Mouse (Mus musculus): ENCODE measurements around the gene Grtp1.

The Grtp1 gene

DNA sequence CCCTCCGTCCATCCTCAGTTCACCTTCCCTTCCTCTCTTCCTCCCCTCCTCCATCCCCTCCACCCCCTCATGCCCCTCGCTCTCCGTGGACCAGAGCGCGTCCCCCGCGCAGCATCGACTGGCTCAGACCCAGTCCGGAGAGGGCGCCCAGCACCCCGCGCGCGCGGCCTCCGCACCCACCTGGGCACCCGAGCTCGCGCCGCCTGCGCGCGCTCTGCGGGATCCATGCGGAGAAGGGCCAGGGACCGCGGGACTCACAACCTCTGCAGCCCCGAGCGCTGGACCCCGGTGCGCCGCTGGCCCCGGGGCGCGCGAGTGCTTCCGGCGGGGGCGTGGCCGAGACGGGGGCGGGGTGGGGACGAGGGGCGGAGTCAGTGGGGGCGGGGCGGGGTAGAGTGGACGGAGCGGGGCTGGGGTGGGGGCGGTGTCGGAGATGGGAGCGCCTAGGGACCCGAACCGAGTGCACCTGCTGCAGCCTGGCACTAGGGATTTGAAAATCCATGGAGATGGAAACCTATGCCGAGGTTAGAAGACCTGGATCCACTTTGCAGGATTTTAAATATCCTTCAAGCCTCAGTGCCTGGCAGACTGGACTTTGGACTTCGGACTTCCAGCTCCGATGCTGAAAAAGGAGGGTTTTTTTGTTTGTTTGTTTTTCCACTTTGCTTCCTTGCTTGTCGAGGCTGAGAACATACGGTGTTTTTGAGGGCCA, at the start of gene Grtp1:
Grtp1 (minus strand) TSS at position 320 of the 712 bp plus-strand sequence.
- DNase-seq (ENCODE audit: low spot score in 2 of 2): peak in 1 of 2 experiments; percentile 69

DNA sequence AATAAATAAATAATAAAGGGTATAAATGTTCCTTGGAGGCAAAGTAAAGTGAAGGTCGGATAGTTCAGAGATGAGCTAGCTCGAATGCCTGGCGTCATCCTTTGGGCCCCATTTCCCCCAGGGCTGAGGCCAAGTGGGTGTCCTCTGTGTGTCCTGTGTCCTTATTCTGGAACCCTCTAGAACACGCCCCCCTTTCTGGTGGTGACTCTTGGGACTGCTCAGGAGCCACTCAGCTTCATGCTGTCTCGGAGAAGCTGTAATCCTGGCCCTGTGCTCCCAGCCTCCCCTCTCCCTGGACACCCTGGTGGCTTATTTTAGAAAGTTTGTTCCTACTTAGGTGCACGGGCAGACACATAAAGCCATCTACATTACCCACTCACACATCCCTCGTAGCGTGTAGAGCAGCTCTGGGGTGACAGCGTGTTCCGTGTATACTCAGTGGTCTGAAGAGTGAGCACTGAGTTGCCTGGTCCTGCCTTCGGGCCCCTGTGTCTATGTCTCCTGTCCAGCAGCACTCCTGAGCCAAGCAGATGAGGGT, 44.0 kb upstream of the Grtp1 start:
- DNase-seq (ENCODE audit: low spot score in 2 of 2): no peak

DNA sequence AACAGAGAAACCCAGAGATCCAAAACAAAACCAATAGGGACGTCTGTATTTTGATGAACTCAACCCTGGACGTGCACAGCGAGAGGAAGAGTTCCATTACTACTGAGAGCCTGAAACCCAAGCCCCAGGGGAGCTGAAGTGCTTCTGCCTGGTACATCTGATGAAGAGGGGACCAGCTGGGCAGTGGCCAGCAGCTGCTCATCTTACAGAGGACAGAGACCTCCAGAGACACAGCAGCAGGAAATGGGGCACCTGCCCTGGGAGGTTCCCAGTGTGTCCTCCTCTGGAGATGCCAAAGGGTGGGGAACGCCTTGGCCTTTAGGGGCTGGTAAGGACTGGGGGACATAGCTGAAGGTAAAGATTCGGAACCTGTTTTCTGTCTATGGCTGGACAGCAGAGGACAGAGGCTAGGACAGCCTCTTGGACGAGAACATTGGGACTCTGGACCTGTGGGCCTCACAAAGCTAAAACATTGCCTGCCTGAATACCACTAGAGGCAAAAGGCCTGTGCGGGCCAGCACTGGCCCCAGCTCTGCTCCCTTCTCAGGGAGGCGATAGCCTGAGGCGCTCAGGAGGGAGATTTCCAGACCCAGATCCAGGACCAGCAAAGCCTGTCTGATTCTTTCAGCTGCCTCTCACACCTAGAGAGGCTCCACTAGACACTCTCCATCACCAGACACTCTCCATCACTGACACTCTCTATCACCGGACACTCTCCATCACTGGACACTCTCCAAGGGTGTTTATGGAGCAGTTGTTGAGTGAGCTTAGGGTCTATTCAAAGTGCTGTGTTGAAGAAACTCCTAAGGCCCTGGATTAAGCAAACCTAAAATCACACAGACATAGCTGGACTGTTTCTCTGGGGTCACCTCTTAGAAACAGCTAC, 42.8 kb upstream of the Grtp1 start:
- DNase-seq (ENCODE audit: low spot score in 2 of 2): no peak

DNA sequence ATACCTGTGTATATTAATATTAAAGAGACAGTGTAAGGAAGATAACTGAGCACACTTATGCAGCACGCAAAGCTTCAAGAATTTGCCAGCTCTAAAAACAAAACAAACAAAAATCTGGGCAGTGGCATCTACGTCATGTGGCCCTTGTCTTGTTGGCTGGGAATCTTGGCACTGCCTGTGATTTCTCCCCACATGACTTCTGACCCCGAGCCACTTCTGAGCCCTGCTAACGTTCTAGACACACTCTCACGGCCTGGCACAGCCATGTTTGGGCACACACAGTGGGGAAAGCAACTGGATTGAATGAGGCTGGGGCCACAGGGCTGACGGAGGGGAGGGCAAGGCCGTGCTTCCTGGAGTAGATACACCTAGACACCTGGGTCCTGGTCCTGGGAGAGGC, 40.3 kb upstream of the Grtp1 start:
- no peak for DNase-seq (ENCODE audit: low spot score in 2 of 2)

DNA sequence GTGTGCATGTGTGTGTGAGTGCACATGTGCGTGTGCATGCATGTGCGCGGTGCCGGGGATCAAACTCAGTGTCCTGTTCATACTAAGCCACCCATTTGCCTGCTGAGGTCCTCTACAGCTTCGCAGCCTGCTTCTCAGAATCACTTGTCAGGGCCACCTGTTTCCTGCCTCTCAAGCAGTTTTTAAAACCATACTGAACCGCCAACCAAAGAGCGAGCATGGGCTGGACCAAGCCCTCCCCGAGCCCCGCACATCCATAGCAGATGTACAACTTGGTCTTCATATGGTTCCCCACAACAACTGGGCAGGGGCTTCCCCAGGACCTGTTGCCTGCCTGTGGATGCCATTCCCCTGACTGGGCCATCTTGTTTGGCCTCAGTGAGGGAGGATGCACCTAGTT, 39.6 kb upstream of the Grtp1 start:
- DNase-seq (ENCODE audit: low spot score in 2 of 2): no peak

DNA sequence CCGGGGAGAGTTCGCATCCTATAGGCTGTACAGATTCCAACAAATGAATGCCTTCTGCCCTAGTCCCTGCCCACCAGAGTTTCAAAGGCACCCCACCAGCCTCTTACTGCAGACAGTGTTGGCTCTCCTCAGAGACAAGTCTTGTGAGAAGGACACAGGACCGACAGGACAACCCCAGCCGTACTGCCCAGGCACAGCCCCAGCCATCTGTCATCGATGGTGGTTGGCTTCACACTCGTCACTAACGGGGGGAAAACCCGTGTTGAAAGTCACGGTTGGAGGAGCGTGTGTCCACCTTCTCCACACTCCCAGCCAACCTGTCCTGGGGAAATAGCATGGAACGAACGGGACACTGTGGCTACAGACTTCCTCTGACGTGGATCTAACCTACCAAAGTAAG, 34.4 kb upstream of the Grtp1 start:
- no peak for DNase-seq (ENCODE audit: low spot score in 2 of 2)

DNA sequence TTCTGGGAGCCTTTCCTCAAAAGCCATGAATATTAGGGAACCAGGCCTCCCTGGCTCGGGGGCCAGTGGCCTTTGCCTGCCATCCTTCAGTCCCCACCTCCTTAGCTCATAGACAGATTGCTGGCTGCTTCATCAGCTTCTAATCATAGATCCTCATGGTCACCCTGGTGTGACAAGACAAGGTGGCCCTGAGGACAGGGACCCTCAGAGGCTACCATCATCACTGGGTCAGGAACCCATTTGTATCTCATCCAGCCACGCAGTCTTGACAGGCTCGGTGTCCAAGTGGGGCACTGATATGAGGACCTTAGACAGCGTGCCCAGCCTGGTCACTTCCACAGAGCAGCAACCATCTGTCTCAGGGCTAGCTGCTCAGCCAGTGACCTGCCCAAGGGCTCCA, 30.1 kb upstream of the Grtp1 start:
- no peak for DNase-seq (ENCODE audit: low spot score in 2 of 2)

DNA sequence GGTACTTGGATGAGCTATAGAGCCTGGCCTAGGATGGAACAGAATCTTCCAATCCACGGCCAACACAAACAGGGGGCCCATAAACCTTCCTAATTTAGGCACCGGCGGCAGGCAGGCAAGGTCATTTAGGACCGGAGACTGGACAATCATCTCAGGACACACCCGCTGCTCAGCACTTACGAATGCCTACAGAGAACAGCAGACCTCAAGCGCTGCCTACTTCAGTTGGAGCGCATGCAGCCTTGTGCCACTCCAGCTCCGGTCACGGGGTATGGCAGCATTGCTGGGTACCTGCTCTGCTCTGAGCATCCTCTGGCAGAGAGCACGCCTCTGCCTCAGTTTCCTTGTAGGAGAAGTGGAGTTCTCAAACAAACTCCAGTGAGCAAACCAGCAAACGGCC, 29.4 kb upstream of the Grtp1 start:
- DNase-seq (ENCODE audit: low spot score in 2 of 2): no peak

DNA sequence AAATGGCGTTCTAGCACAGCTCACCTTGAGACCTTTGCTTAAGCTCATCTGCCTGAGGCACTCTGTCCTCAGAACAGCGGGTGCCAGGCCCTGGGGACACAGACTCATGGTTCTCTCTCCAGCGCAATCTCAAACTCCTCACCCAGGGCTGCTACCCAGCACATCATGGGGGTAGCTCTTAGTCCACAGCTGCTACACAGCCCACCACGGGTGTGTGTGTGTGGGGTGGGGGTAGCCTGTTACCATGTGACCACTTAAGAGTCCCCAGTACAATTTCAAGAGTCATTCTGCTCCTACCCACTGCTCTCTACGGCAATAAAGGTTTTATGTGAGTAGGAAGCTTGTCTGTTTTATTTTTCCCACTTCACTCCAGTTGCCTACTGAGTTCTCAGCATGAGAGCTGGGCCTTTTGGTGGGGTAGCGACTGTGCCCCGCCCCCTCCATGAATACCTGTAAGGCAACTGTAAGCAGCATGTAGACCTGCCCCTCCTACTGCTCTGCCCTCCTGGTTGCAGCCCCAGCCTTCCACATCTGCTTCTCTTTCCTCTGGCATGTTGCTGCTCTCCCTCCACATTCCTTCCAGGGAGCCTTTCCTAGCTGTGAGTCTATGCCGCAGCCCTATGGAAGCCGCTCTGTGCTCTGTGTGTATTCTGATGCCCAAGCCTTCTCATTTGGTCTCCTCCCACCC, 28.6 kb upstream of the Grtp1 start:
- DNase-seq (ENCODE audit: low spot score in 2 of 2): no peak

DNA sequence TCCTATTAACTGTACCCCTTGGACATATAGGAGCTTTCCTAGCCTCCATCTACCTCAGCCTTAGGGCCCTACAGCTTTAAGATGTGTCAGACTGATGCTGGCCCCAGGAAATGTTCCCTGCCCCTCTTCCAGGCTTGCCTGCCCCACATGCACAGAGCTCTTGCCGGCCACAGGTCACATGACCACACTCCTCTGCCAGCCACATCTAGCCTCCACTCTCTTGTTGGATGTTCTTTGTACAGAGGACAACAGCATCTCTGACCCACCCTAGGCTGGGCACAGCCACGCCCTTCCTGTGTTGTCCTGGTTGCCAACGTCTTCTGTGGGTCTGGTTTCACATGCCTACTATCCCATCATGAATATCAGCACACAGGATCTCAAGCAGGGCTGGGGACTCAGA, 26.8 kb upstream of the Grtp1 start:
- DNase-seq (ENCODE audit: low spot score in 2 of 2): no peak

DNA sequence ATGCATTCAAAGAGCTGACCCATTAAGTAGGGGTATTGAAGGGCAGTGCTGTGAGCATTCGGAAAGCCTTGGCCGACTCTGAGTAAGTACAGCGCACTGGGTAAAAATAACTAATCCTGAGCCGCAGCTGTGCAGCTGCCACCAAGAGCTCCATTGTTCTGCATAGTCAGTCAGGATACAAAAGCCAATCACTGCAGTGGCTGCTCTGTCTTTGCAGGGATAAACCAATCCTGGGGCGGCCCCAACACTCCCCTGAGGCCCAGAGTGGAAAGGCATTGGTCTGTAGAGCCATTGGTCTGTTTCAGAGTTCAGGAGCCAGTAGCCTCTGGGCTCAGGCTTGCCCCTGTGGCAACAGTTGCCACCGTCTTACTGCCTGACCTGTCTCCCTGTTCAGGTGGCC, 25.9 kb upstream of the Grtp1 start:
- no peak for DNase-seq (ENCODE audit: low spot score in 2 of 2)

DNA sequence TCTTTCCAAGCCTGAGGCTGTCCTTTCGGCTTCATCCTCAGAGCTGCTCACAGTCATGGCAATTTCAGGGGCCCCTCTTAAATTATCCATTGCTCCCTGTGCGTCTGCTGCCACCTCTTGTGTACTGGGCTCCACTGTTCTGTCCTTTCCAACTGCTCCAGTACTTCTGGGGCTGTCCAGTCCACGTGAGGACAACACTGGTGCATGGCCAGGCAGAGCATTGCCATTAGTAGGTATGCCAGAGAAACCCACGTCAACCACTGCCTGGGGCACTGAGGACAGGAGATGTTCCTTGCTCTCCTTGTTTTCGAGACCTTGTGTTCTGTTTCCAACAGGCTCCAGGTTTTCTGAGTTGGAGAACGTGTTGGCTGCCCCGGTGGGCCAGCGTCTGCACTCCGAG, 24.0 kb upstream of the Grtp1 start:
- DNase-seq (ENCODE audit: low spot score in 2 of 2): no peak

DNA sequence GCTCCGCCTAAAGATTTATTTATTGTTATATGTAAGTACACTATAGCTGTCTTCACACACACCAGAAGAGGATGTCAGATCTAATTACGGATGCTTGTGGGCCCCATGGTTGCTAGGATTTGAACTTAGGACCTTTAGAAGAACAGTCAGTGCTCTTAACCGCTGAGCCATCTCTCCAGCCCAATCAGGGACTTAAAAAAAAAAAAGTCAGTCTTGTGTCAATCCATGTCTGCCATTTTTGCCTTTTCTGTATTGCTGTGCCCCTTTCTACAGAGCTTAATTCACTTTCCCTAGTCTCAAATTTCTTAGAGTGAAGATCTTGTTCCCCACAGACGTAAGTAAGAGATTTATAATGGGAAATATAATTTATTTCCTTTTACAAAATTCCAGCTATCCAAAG, 18.0 kb upstream of the Grtp1 start:
- no peak for DNase-seq (ENCODE audit: low spot score in 2 of 2)

DNA sequence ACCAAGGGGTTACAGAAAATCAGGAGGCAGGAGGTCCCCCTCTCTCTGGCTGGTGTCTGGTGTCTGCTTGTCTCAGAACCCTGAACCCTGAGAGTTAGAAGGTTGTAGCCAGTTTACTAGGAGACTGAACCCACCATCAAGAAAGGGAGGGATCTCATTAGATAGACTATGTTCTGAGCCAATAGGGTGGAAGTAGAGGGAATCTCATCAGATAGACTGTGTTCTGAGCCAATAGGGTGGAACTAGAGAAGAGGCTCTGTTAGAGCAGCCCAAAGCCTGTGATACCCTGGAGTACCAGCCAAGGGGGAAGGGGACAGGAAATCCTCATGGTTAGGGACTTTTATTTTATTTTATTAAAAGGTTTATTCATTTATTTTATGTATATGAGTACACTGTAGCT, 17.6 kb upstream of the Grtp1 start:
- no peak for DNase-seq (ENCODE audit: low spot score in 2 of 2)

DNA sequence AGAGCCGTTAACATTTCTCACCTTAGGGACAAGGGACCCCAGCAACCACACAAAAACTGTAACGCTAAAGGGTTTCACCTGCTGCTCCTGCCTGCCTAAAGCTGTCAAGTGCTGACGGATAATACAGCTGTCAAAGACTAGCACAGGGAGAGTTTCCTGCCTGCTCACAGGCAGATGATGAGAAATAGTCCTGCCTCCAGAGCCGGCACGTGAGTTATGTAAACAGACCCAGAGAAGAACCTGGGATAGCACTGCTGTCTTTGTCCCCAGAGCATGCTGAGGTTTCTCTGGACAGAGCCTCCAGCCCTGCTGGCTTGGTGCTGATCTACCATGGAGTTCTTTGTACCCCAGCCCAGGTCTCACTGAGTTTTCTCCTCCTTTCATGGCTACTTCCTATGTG, 16.7 kb upstream of the Grtp1 start:
- DNase-seq (ENCODE audit: low spot score in 2 of 2): no peak

DNA sequence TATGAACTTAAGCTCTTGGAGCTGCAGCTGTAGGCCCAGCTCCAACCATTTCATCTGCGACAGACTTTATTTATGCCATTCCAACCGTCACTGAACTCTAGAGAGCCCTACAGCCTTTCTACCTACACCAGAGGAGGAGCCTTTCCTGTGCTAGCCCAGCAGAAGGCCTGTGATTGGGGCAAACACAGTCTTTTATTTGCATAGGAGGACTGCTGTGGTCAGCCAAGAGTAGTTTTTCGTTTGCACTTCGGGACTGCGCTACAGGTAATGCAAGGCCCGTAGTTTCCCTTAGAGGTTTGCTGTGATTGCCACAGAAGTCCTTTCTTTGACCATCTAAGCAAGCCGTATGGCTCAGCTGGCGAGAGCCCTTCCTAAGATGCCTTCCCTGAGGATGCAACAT, 16.0 kb upstream of the Grtp1 start:
- DNase-seq (ENCODE audit: low spot score in 2 of 2): no peak

DNA sequence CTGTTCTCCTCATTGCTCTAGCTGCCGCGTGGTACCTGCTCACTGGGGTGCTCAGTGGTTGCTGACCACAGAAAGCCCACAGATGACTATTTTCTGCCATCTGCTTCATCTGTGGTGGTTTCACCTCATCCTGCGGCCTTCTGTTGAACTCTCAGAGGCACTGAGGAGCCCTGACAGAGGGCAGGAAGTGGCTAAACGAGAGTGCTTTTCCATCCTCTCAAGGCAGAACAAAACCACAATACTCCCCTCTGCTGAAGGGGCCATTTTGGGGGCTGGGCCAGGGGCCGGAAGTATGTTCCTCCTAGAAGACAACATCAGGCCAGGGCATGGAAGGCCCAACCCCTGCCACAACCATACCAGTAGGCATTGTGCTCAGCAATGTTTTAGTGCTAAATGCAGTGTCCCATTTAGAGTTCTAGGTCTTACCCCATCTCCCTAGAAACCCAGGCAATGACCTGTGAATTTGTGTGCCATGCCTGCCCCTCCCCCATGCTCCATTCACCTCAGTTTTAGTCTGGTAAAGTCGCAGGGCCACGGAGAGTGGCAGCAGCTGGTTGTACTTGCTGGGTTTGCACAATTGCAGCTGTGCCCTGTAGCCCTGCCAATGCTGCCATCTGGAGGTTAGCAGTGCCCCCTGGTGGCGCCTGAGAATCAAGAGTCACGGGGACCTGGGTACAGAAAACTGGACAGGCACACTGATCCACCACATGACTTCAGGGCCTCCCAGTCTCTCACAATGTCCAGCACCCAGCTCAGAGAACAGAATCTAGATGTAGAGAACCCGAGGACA, 13.3 kb upstream of the Grtp1 start:
- peak; percentile 82 to 93 for DNase-seq (ENCODE audit: low spot score in 2 of 2)

DNA sequence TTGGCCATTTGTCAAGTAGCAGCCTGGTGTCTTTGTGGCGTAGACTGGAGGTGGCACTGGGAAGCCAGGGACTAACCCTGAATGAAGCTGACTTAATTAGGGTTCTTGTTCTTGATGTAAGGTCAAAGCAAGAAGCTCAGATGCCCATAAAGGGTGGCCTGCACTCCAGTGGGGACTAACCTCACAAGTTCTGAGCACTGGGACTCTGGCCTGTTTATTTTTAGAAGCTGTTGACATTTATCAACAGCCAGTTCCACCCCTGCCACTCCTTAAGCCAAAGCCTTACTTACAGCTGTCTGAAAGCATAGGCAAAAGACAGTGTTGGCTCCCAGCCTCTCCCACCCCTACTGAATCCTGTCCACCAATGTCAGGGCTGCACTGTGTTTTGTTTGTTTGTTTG, 9.3 kb upstream of the Grtp1 start:
- DNase-seq (ENCODE audit: low spot score in 2 of 2): no peak

DNA sequence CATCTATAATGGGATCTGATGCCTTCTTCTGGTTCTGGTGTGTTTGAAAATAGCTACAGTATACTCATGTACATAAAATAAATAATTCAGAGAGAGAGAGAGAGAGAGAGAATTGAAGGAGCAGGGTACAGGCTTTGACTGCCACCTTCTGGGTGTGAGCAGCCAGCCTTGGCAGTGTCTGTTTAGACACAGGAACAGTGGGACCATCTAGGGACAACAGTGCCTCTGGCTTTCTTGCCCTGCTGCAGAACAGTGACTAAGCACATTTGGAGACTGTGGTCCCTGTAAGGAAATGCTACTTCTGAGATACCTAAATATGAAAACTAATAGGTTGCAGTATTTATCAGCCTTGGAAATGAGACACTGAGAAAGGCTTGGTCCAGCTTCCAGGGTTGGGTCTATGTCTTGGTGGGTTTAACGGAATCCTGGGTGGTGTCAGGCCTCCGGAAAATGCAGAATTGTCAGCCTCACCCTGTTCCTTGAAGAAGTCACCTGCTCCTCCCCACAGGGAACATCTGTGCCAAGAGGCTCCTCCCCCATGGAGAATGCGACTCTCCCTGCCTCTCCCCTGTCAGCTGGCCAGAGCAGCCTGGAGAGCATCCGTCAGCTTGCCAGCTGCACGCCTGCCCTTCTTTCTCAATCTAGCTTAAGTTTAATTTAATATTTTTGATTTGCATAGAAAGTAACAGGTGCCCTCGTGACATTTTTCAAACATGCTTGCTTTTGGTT, 8.4 kb upstream of the Grtp1 start:
- DNase-seq (ENCODE audit: low spot score in 2 of 2): no peak

DNA sequence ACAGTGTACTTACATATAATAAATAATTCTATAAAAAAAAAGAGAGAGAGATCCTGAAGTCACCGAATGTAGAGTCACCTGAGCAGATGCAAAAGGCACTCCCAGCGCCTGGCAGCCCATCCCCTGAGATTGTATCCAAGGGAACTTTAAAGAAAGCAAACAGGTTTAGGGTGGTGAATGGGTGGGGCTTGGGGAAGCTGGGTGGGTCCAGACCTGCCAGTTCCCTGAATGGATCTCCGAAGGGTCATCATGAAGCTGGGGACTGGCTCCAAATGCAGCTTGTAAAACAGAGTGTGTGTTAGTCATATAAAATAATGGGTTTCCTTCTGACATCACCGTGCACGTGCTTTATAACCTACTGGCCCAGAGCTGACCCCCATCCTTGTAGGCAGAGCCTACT, 5.9 kb upstream of the Grtp1 start:
- DNase-seq (ENCODE audit: low spot score in 2 of 2): no peak

DNA sequence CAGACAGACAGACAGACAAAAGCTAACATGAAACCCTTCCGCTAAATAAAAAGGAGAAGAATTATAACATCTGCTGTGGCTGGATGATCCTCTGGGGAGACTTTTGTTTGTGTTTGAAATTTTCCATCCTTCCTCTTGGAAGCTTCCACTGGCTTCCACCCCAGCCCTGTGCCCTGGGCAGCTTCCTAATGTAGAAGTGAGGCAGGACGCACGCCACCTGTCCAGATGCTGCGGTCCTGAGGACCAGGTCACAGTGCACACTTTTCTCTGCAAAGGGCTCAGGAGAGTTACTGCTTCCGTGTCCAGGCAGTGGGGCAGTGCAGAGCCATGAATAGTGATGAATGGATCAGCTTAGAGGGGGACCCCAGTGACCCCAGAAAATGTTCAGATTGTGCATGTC, 4.9 kb upstream of the Grtp1 start:
- no peak for DNase-seq (ENCODE audit: low spot score in 2 of 2)
